Mouse (Mus musculus) c-Kit-positive CD71-positive TER-119-negative erythroid progenitor cells, embryonic 14.5 days (primary cell): ENCODE measurements around the gene Gpr156.
"Not testable (repeated sequence)": the region's sequence is repeated elsewhere in the genome, so short reads cannot be mapped to it uniquely, and the experiment has no call there.

ENCODE experiments used
- DNase-seq: peaks from one replicate; pipeline ENCODE4 v3.0.0-alpha.2; 2013; ENCODE audit warnings: low read depth

The Gpr156 gene

GRCm38 (mm10) chr16:37956751-37957150 lies 40.5 kb downstream of the Gpr156 start:
- DNase-seq: no peak

GRCm38 (mm10) chr16:37962696-37963095 lies 46.4 kb downstream of the Gpr156 start:
- not testable (repeated sequence) for DNase-seq

- DNase-seq: no peak
Measured at GRCm38 (mm10) chr16:37963331-37964281, 47.3 kb downstream of the Gpr156 start.

- no peak for DNase-seq
Measured at GRCm38 (mm10) chr16:37964380-37965070, 48.2 kb downstream of the Gpr156 start.

- DNase-seq: no peak
Measured at GRCm38 (mm10) chr16:37966871-37967270, 50.6 kb downstream of the Gpr156 start.

GRCm38 (mm10) chr16:37967415-37967814 lies 51.1 kb downstream of the Gpr156 start:
- DNase-seq: no peak

- no peak for DNase-seq
Measured at GRCm38 (mm10) chr16:37971522-37971921, 55.2 kb downstream of the Gpr156 start.

- no peak for DNase-seq
Measured at GRCm38 (mm10) chr16:37972357-37972756, 56.1 kb downstream of the Gpr156 start.

GRCm38 (mm10) chr16:37973239-37973638 lies 56.9 kb downstream of the Gpr156 start:
- DNase-seq: not testable (repeated sequence)

GRCm38 (mm10) chr16:37973855-37974519 lies 57.7 kb downstream of the Gpr156 start:
- DNase-seq: no peak

GRCm38 (mm10) chr16:37974520-37975340 lies 58.4 kb downstream of the Gpr156 start:
- DNase-seq: no peak

GRCm38 (mm10) chr16:37981907-37982306 lies 65.6 kb downstream of the Gpr156 start:
- DNase-seq: no peak

- no peak for DNase-seq
Measured at GRCm38 (mm10) chr16:37988211-37988865, 72.0 kb downstream of the Gpr156 start.

- DNase-seq: no peak
Measured at GRCm38 (mm10) chr16:37989796-37990195, 73.5 kb downstream of the Gpr156 start.

- DNase-seq: no peak
Measured at GRCm38 (mm10) chr16:37990553-37991344, 74.5 kb downstream of the Gpr156 start.

GRCm38 (mm10) chr16:37992806-37993205 lies 76.5 kb downstream of the Gpr156 start:
- no peak for DNase-seq

GRCm38 (mm10) chr16:37994647-37995046 lies 78.4 kb downstream of the Gpr156 start:
- peak; percentile 31 for DNase-seq

- no peak for DNase-seq
Measured at GRCm38 (mm10) chr16:37997771-37998170, 81.5 kb downstream of the Gpr156 start.

- DNase-seq: no peak
Measured at GRCm38 (mm10) chr16:37999762-38000161, 83.5 kb downstream of the Gpr156 start.

- DNase-seq: no peak
Measured at GRCm38 (mm10) chr16:38000178-38000577, 83.9 kb downstream of the Gpr156 start.
